Mouse (Mus musculus): ENCODE results near the gene Pinlyp. TPM values are rescaled to one million over a fixed set of nuclear protein-coding genes. Genes with fewer than 3 reads are reported as not detected.
A peak's percentile ranks its signal among the peaks of the same experiment; 100 is the strongest.
"Not testable (repeated sequence)": the region's sequence is repeated elsewhere in the genome, so short reads cannot be mapped to it uniquely, and the experiment has no call there.

The Pinlyp gene
- polyA plus RNA-seq, 1 experiment from 2014 or later, result not detected

DNA sequence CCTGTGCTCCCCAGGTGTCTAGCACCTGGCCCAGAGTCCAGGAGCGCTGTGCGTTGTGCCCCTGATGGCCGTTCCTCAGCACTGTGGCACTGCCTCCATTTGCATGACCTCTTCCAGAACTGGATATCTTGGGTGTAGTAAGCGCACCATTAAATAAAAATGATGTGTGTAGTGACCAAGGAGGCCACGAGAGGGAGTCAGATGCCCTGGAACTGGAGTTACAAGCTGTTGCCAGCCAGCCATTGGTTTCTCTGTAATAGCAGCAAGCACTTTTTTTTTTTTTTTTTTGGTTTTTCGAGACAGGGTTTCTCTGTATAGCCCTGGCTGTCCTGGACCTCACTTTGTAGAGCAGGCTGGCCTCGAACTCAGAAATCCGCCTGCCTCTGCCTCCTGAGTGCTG lies 29.6 kb downstream of the Pinlyp start:
- not testable (repeated sequence) for H3K9ac ChIP-seq; H3K9me3 ChIP-seq; ATAC-seq; H3K27ac ChIP-seq; H3K4me2 ChIP-seq (replicated peaks); H3K36me3 ChIP-seq; H3K27me3 ChIP-seq (replicated peaks); H3K4me1 ChIP-seq (replicated peaks); H3K4me3 ChIP-seq (replicated peaks)
- 71% methylated on average over 8 of the region's 8 CpGs for WGBS

DNA sequence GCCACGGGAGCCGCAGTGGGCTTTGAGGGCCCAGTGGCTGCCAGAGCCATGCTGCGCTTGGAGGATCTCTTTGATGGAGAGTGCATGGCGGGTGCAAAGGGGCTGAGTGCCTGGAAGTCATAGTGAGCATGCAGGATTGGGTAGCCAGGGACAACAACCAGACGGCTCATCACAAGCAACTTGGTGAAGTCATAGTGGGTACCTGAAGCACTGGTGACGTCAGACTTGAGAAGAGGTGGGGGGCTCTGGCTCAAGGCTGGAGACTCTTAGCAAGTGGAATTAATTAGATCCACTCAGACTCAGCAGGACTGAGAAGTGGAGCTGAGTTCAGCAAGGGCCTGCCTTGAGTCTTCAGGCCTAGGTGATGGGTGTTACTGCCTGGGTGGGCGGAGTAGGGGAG lies 33.6 kb downstream of the Pinlyp start, which contains the start of gene AC161166.1:
Gene AC161166.1 (minus strand): TSS at position 101 of the 400 bp plus-strand sequence.
- Histone ChIP-seq H3K27me3 (replicated peaks) (no peaks in the 10 kb centered on the region), H3K9ac (no peak within 1 kb of the TSS), H3K4me2 (replicated peaks) (no peak within 1 kb of the TSS), H3K4me3 (replicated peaks) (no peak within 1 kb of the TSS), H3K27ac (no peak within 1 kb of the TSS), H3K9me3 (no peaks in the 10 kb centered on the region), H3K36me3 (no peaks in the 10 kb centered on the region; the same call in 1 of the 2 replicates), H3K4me1 (replicated peaks) (peaks cover 10% of the 10 kb centered on the region; the same call in 1 of the 2 replicates)
- no peak for ATAC-seq
- 84% methylated on average over 7 of the region's 7 CpGs for WGBS

DNA sequence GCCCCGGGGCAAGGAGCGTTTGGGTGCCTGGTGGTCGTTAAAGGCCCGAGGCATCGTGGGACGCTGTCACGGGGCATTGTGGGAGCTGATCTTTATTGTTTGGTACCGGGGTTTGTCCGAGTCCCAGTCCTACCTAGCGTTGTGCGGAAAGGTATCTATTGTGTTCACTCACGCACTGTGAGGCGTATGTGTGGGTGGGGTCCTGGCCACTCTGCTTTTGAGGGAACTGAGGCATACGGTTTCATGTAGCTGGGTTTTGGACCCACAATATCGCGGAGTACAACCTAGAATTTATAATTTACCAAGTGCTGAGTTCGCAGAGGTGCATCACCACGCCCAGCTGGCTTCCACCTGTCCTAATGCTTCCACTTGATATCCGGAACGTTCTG lies 38.2 kb downstream of the Pinlyp start:
- no peaks in the 10 kb centered on the region for H3K9me3 ChIP-seq
- ATAC-seq, result peak; percentile 36
- H3K4me3 ChIP-seq (replicated peaks), result peak overlapping the region; percentile 80
- no peaks in the 10 kb centered on the region for H3K27me3 ChIP-seq (replicated peaks)
- peak overlapping the region; percentile 99 for H3K9ac ChIP-seq
- H3K4me2 ChIP-seq (replicated peaks), result peak overlapping the region; percentile 84
- peaks cover 17% of the 10 kb centered on the region for H3K4me1 ChIP-seq (replicated peaks)
- no peaks in the 10 kb centered on the region for H3K36me3 ChIP-seq
- 1% methylated on average over 20 of the region's 20 CpGs for WGBS
- H3K27ac ChIP-seq, result peak overlapping the region; percentile 99

DNA sequence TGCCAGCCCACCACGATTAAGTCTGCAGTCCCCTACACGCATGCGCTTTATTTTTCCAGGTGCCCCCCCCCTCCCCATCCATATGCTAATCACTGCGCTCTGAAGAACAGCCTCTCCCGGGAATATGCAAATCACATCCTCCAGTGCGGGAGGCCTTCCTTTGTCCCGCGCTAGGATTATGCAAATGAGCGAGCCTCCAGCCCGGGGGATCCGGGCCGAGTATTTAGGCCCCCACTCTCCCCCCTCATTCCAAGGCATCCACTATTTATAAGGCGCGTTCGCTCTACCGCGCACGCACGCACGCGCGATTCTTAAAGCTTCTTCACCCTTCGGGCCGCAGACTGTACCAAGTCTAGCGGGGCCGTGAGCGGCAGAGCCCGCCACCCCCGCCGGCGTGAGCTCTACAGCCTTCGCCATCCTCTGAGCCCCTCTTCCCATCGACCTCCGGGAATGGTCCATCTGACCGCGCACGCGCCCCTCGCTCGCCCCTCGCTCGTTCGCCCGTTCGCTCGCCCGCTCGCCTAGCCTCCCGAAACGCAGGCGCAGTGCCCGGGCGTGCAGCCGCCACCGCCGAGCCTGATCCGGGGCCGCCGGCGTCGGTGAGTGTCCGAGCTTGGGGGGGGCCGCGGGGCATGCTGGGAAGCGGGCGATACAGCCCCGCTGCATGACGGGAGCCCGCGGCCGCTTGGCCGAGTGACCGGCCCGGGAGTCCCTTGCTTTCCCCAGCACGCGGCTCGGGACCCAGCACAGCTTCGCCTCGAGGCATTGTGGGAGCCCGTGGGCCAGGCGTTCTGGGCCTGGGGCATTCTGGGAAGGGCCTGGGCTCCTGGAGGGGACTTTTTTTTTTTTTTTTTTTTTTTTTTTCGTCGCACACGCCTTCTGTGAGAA lies 38.8 kb downstream of the Pinlyp start, which contains the start of gene Zfp428:
Gene Zfp428 (plus strand): TSS at position 169 of the 888 bp plus-strand sequence.
- peak within 1 kb of the TSS; percentile 80 for H3K4me3 ChIP-seq (replicated peaks)
- peak; percentile 90 for ATAC-seq
- H3K9me3 ChIP-seq, result no peaks in the 10 kb centered on the region
- no peaks in the 10 kb centered on the region for H3K36me3 ChIP-seq
- H3K27ac ChIP-seq, result peak within 1 kb of the TSS; percentile 99
- under 1% methylated on average over 84 of the region's 84 CpGs for WGBS
- peak within 1 kb of the TSS; percentile 84 for H3K4me2 ChIP-seq (replicated peaks)
- peak within 1 kb of the TSS; percentile 99 for H3K9ac ChIP-seq
- H3K27me3 ChIP-seq (replicated peaks), result no peaks in the 10 kb centered on the region
- peaks cover 17% of the 10 kb centered on the region for H3K4me1 ChIP-seq (replicated peaks)

DNA sequence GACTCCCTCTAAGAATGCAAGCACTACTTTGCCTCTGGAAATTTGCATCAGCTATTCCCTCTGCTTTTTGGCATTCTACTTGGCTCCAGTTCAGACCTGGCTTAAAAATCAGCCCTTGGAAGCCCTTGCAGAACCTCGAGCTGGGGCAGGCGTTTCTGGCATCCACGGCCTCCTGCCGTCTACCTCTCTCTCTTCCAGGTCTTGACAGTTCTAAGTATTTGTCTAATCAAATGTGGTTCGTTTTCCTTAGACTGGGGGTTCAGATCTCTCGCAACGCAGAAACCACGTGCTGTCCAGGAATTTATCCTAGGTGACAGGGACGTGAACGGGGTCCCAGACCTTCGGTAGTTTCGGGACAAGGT lies 39.5 kb downstream of the Pinlyp start:
- Histone ChIP-seq H3K4me1 (replicated peaks) (peaks cover 17% of the 10 kb centered on the region), H3K4me2 (replicated peaks) (peak overlapping the region; percentile 84), H3K4me3 (replicated peaks) (peak overlapping the region; percentile 80), H3K27me3 (replicated peaks) (peaks cover 2% of the 10 kb centered on the region; the same call in 1 of the 2 replicates), H3K9me3 (no peaks in the 10 kb centered on the region), H3K9ac (peak overlapping the region; percentile 99), H3K27ac (peak overlapping the region; percentile 99), H3K36me3 (no peaks in the 10 kb centered on the region)
- 1% methylated on average over 12 of the region's 12 CpGs for WGBS
- 0 out of 2 replicates have a peak, but pooled peaks have one; percentile 7 for ATAC-seq

DNA sequence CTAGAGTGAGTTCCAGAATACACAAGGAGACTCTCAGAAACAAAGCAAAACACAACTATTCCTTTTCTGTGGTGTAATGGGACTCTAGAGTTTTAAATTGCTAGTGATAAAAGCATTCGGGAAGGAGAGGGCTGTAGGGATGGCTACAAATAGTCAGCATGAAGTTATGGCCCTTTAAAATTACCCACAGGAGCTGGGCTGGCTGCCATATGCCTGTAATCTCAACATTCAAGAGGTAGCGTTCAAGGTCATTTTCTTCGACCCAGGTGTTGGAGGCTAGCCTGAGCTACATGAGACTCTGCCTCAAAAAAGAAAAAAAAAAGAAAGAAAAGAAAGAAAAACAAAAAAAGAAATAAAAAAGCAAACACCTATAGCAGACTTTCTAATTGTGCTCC lies 39.9 kb downstream of the Pinlyp start:
- Histone ChIP-seq H3K9ac (peak overlapping the region; percentile 99; the same call in 1 of the 2 replicates), H3K4me3 (replicated peaks) (peak overlapping the region; percentile 80), H3K27ac (peak overlapping the region; percentile 99; the same call in 1 of the 2 replicates), H3K9me3 (no peaks in the 10 kb centered on the region), H3K27me3 (replicated peaks) (peaks cover 5% of the 10 kb centered on the region; the same call in 1 of the 2 replicates), H3K4me1 (replicated peaks) (peaks cover 17% of the 10 kb centered on the region), H3K4me2 (replicated peaks) (peak overlapping the region; percentile 84), H3K36me3 (no peaks in the 10 kb centered on the region)
- ATAC-seq, result no peak
- 15% methylated on average over 3 of the region's 3 CpGs for WGBS

DNA sequence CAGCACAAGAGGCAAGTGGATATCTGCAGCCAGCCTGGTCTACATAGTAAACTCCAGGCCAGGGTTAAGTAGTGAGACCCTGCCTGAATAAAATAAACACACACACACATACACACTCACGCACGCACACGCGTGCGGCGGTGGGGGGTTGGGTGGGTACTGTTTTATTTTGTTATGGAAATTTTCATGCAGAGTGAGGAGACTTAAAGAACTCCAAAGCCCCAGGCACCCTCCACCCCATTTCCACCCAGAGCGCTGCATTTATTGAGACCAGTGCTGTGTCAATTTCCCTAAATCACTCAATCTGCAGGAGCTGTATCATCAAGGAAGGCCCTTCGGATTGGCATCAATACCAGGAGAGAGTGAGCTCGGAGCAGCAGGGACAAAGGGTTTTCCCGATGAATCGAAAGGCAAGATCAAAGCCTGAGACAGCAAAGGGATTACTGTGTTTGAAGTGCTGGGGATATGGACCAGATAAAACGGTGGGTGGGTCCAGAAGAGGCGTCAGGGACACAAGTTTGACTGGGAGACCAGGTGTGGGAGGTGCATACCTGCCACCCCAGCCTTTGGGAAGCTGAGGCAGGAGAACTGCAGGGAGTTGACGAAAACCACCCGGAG lies 40.4 kb downstream of the Pinlyp start:
- Histone ChIP-seq H3K36me3 (no peaks in the 10 kb centered on the region), H3K4me2 (replicated peaks) (peak overlapping the region; percentile 84), H3K9ac (peak overlapping the region; percentile 2; the same call in 1 of the 2 replicates), H3K9me3 (no peaks in the 10 kb centered on the region), H3K4me3 (replicated peaks) (no peak overlapping the region), H3K27me3 (replicated peaks) (peaks cover 10% of the 10 kb centered on the region), H3K4me1 (replicated peaks) (peaks cover 18% of the 10 kb centered on the region), H3K27ac (peak overlapping the region; percentile 99; the same call in 1 of the 2 replicates)
- no peak for ATAC-seq
- WGBS, result 27% methylated on average over 15 of the region's 15 CpGs

DNA sequence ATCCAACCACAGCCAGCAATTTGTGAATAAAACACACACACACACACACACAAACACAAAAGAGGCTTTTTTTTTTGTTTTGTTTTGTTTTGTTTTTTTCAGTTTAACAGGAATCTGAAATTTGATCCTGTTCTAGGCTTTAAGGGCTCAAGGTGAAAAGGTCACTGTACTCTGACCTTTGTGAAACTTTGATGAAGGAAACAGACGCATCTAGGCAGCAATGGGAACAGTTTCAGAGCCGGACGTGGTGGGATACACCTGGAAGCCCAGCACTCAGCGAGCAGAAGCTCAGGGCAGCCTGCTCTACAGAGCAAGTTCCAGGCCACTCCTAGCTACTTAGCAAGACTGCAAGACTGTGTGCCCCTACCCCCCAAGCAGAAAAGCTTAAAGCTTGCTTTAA lies 41.0 kb downstream of the Pinlyp start:
- Histone ChIP-seq H3K9ac (no peak overlapping the region), H3K4me2 (replicated peaks) (no peak overlapping the region), H3K4me1 (replicated peaks) (peaks cover 24% of the 10 kb centered on the region), H3K4me3 (replicated peaks) (no peak overlapping the region), H3K27me3 (replicated peaks) (peaks cover 17% of the 10 kb centered on the region), H3K27ac (no peak overlapping the region), H3K36me3 (no peaks in the 10 kb centered on the region), H3K9me3 (no peaks in the 10 kb centered on the region)
- WGBS, result 18% methylated on average over 4 of the region's 4 CpGs
- ATAC-seq, result no peak

DNA sequence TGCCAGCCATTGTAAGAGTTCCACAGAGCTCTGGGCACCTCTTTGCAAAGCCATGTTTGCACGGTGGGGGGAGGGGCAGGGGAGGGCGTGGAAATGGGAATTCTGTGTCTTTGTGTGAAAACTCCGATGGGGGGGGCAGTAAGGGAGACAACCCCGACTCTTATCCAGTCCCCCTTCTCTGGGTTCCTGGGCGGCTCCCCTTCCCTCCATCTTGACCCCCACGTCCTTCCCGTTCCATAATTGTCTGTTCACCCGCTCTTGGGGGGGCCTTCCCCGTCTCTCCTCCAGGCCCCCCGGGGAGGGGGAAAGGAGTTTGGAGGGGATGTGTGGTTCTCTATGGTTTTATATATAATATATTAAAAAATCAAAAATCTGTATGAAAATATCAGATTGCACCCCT lies 41.9 kb downstream of the Pinlyp start:
- no peak for ATAC-seq
- Histone ChIP-seq H3K9ac (no peak overlapping the region), H3K4me2 (replicated peaks) (no peak overlapping the region), H3K27ac (no peak overlapping the region), H3K4me3 (replicated peaks) (no peak overlapping the region), H3K36me3 (no peaks in the 10 kb centered on the region), H3K4me1 (replicated peaks) (peaks cover 25% of the 10 kb centered on the region), H3K9me3 (no peaks in the 10 kb centered on the region), H3K27me3 (replicated peaks) (peaks cover 26% of the 10 kb centered on the region)
- 19% methylated on average over 10 of the region's 10 CpGs for WGBS

DNA sequence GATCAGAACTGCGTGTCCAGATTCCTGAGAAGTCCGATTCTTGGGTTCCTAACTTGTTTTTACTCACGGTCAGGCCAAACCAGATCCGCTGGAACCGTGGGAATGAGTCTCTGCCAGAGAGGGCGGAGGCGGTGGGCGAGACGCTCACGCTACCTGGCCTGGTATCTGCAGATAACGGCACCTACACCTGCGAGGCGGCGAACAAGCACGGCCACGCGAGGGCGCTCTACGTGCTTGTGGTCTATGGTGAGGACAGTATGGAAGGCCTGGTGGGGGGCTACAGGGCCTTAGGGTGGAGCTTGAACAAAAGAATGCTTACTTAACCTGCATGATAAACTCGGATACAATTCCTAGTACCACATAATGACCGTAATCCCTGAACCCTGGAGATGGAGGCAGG lies 44.4 kb downstream of the Pinlyp start:
- ATAC-seq, result no peak
- Histone ChIP-seq H3K9me3 (no peaks in the 10 kb centered on the region), H3K4me1 (replicated peaks) (peaks cover 18% of the 10 kb centered on the region), H3K27me3 (replicated peaks) (peaks cover 37% of the 10 kb centered on the region), H3K4me2 (replicated peaks) (no peak overlapping the region), H3K9ac (no peak overlapping the region), H3K4me3 (replicated peaks) (no peak overlapping the region), H3K36me3 (no peaks in the 10 kb centered on the region), H3K27ac (no peak overlapping the region)
- WGBS, result 48% methylated on average over 21 of the region's 21 CpGs

DNA sequence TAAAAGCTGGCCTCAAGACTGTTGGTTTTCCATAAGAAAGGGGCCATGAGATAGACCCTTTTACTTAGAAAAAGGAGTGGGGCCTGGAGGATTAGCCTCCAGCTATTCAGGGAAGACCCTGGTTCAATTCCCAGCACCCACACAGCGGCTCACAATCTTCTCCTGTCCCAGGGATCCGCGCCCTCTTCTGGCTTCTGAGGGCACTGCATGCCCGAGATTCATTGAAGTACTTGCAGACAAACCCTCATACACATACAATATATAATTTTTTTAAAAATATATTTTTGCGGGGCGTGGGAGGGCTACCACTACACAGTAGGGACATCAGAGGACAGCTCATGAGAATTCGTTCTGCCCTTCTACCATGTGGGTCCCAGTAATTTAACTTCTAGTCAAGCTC lies 45.0 kb downstream of the Pinlyp start:
- Histone ChIP-seq H3K9me3 (no peaks in the 10 kb centered on the region), H3K36me3 (no peaks in the 10 kb centered on the region), H3K4me2 (replicated peaks) (no peak overlapping the region), H3K27me3 (replicated peaks) (peaks cover 37% of the 10 kb centered on the region), H3K9ac (no peak overlapping the region), H3K4me1 (replicated peaks) (peaks cover 15% of the 10 kb centered on the region), H3K4me3 (replicated peaks) (no peak overlapping the region), H3K27ac (no peak overlapping the region)
- ATAC-seq, result no peak
- 36% methylated on average over 7 of the region's 7 CpGs for WGBS

DNA sequence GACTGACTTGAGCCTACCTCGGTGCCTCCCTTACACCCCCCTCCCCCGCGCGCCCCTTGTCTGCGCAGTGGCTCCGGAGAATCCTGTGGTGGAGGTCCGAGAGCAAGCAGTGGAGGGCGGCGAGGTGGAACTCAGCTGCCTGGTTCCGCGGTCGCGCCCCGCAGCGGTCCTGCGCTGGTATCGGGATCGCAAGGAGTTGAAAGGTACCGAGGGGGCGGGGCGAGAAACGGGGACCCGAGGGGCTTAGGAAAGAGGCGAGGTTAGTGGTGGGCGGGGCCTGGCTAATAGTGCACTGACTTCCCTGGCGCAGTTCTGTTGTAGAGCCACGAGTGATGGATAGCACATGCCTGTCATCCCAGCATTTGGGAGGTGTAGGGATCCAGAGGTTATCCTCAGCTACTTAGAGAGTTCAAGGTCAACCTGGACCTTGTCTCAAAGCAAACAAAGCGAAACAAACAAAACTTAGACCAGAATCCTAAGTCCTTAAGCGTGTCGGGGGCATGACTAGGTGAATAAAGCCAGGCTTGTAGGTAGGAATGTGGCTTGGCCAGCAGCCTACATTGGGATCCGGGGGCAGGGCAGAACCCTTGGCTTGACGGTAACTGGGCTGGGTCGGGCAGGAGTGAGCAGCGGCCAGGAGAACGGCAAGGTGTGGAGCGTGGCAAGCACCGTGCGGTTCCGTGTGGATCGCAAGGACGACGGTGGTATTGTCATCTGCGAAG lies 45.9 kb downstream of the Pinlyp start:
- peak overlapping the region; percentile 33 for H3K4me3 ChIP-seq (replicated peaks)
- peaks cover 37% of the 10 kb centered on the region for H3K27me3 ChIP-seq (replicated peaks)
- whole genome bisulfite sequencing, result 8% methylated on average over 43 of the region's 43 CpGs
- ATAC-seq, result peak; percentile 31; the same call in 1 of the 2 replicates
- no peaks in the 10 kb centered on the region for H3K9me3 ChIP-seq
- peaks cover 12% of the 10 kb centered on the region for H3K4me1 ChIP-seq (replicated peaks)
- peak overlapping the region; percentile 72 for H3K4me2 ChIP-seq (replicated peaks)
- H3K9ac ChIP-seq, result peak overlapping the region; percentile 28
- H3K27ac ChIP-seq, result no peak overlapping the region
- H3K36me3 ChIP-seq, result no peaks in the 10 kb centered on the region

Data from intestine, embryonic 15.5 days (tissue).